Mouse (Mus musculus) forebrain, embryonic 13.5 days (tissue): ENCODE results near the gene Col8a2. TPM values are rescaled to one million over a fixed set of nuclear protein-coding genes. Genes with fewer than 3 reads are reported as not detected.

Experiments used
- ATAC-seq: fragments of 200-750 bp; cut with Nextera tagmentation; 2 replicates; pipeline ENCODE4 v1.8.0; 2017
- H3K27ac ChIP-seq: fragments of 300-500 bp; sonication (generic); 2 replicates; pipeline ENCODE4 v1.5.1; 2015; ENCODE audit warnings: inconsistent platforms, mild to moderate bottlenecking, moderate library complexity
- H3K27me3 ChIP-seq: fragments of 300-500 bp; sonication (generic); 2 replicates; pipeline ENCODE4 v1.6.1; 2015; ENCODE audit warnings: mild to moderate bottlenecking, inconsistent platforms
- H3K36me3 ChIP-seq: fragments of 300-500 bp; sonication (generic); 2 replicates; pipeline ENCODE4 v1.6.1; 2015; ENCODE audit warnings: mild to moderate bottlenecking, inconsistent platforms; ENCODE audit not compliant: poor library complexity, severe bottlenecking
- H3K4me1 ChIP-seq: fragments of 300-500 bp; sonication (generic); 2 replicates; pipeline ENCODE4 v1.6.1; 2015; ENCODE audit warnings: inconsistent platforms
- H3K4me2 ChIP-seq: fragments of 300-500 bp; sonication (generic); 2 replicates; pipeline ENCODE4 v1.6.1; 2015; ENCODE audit warnings: inconsistent platforms, mild to moderate bottlenecking, moderate library complexity
- H3K4me3 ChIP-seq: fragments of 300-500 bp; sonication (generic); 2 replicates; pipeline ENCODE4 v1.5.1; 2015; ENCODE audit warnings: mild to moderate bottlenecking, inconsistent platforms
- H3K9ac ChIP-seq: fragments of 300-500 bp; sonication (generic); 2 replicates; pipeline ENCODE4 v1.6.1; 2015; ENCODE audit warnings: mild to moderate bottlenecking, inconsistent platforms
- H3K9me3 ChIP-seq: fragments of 300-500 bp; sonication (generic); replicated peaks from 2 replicates; pipeline ENCODE4 v1.6.1; 2016; ENCODE audit warnings: inconsistent platforms
- WGBS: fragments of 180-500 bp; shearing (Covaris S2); methylation state at CpG from one replicate; pipeline ENCODE4 v1.1.7; 2015; 5-methylcytosine and 5-hydroxymethylcytosine counted together
- polyA plus RNA-seq: library from polyadenylated mRNA; unstranded; fragments of >200 nt; fragmentation: Nextera tagmentation; extraction: Ambion mirVana; gene quantifications from 2 replicates; pipeline ENCODE4 v1.2.1, GENCODE M21; 2015

Gene Col8a2
- polyA plus RNA-seq, 1 experiment from 2014 or later, result 0.96 TPM

- peak; percentile 10; the same call in 1 of the 2 replicates for ATAC-seq
- Histone ChIP-seq H3K27me3 (peaks cover 7% of the 10 kb centered on the region; the same call in 1 of the 2 replicates), H3K4me2 (peak overlapping the region; percentile 54), H3K27ac (no peak overlapping the region), H3K4me3 (peak overlapping the region; percentile 24), H3K36me3 (no peaks in the 10 kb centered on the region; the same call in 1 of the 2 replicates), H3K4me1 (peaks cover 4% of the 10 kb centered on the region), H3K9ac (peak overlapping the region; percentile 37; the same call in 1 of the 2 replicates), H3K9me3 (peaks cover 8% of the 10 kb centered on the region; the same call in 1 of the 2 replicates)
- WGBS, result 16% methylated on average over 20 of the region's 20 CpGs
Measured at GRCm38 (mm10) chr4:126309211-126309921, 22.8 kb downstream of the Col8a2 start.

DNA sequence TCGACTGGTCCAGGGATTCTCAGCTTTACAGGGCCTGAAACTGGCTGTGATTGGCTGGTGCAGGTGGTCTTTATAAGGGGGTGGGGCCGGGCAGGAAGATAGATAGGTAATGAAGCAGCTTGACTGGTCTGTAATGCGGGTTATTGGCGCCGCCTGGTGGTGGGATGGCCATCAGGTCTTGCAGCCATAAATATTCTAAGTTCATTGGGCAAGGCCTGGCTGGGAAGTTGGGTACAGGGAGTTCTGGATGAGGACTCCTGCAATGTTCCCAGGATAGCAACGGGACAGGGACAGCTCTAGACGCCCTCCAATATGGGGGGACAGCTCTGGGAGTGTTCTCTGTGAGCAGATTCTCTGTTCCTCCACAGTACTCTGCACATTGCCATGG, 23.3 kb downstream of the Col8a2 start:
- Histone ChIP-seq H3K36me3 (peaks cover 5% of the 10 kb centered on the region), H3K9me3 (peaks cover 8% of the 10 kb centered on the region; the same call in 1 of the 2 replicates), H3K4me2 (peak overlapping the region; percentile 54), H3K4me3 (peak overlapping the region; percentile 24), H3K27me3 (peaks cover 6% of the 10 kb centered on the region; the same call in 1 of the 2 replicates), H3K4me1 (peaks cover 4% of the 10 kb centered on the region), H3K9ac (0 out of 2 replicates have a peak overlapping the region, but pooled peaks have one; percentile 37), H3K27ac (no peak overlapping the region)
- 2% methylated on average over 7 of the region's 7 CpGs for WGBS
- peak; percentile 85 for ATAC-seq

DNA sequence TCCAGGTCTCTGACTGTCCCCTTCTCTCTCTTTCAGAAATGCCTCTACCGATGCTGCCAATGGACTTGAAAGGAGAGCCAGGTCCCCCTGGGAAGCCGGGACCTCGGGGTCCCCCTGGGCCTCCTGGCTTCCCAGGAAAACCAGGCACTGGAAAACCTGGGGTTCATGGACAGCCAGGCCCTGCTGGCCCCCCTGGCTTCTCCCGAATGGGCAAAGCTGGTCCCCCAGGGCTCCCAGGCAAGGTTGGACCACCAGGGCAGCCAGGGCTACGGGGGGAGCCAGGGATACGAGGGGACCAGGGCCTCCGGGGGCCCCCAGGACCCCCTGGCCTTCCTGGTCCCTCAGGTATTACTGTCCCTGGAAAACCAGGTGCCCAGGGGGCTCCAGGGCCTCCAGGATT, 23.8 kb downstream of the Col8a2 start:
- Histone ChIP-seq H3K27me3 (peaks cover 6% of the 10 kb centered on the region; the same call in 1 of the 2 replicates), H3K36me3 (peaks cover 10% of the 10 kb centered on the region), H3K27ac (no peak overlapping the region), H3K4me1 (peaks cover 4% of the 10 kb centered on the region), H3K9me3 (peaks cover 8% of the 10 kb centered on the region; the same call in 1 of the 2 replicates), H3K4me3 (no peak overlapping the region), H3K4me2 (no peak overlapping the region), H3K9ac (no peak overlapping the region)
- ATAC-seq, result peak; percentile 22; the same call in 1 of the 2 replicates
- WGBS, result 80% methylated on average over 7 of the region's 7 CpGs

GRCm38 (mm10) chr4:126311566-126312200, 25.1 kb downstream of the Col8a2 start:
- ATAC-seq, result no peak
- H3K9ac ChIP-seq, result no peak overlapping the region
- peaks cover 4% of the 10 kb centered on the region for H3K4me1 ChIP-seq
- 89% methylated on average over 16 of the region's 16 CpGs for WGBS
- peaks cover 23% of the 10 kb centered on the region for H3K36me3 ChIP-seq
- H3K27ac ChIP-seq, result no peak overlapping the region
- no peak overlapping the region for H3K4me3 ChIP-seq
- no peaks in the 10 kb centered on the region for H3K9me3 ChIP-seq
- H3K4me2 ChIP-seq, result no peak overlapping the region
- peaks cover 6% of the 10 kb centered on the region; the same call in 1 of the 2 replicates for H3K27me3 ChIP-seq

DNA sequence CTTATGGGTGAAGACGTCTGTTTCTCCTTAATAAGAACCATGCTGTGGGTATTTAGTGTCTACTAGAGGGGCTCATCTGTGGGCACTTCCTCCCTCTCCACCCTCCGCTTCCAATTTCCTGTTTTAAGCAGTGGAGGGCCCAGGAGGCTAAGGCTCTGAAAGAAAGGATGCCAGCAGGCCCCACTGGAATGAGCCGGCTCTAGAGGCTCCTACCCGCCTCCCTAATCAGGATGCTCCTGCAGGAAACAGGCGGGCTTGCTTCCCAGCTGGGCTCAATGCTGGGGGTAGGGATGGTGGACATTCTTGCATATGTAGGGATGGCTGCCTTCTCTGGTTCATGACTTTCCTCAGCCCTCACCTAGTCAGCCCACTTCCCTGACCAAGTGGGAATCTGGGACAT, 26.6 kb downstream of the Col8a2 start:
- Histone ChIP-seq H3K9me3 (no peaks in the 10 kb centered on the region), H3K36me3 (peaks cover 38% of the 10 kb centered on the region), H3K4me1 (peaks cover 4% of the 10 kb centered on the region), H3K9ac (no peak overlapping the region), H3K27me3 (peaks cover 6% of the 10 kb centered on the region; the same call in 1 of the 2 replicates), H3K4me2 (no peak overlapping the region), H3K4me3 (no peak overlapping the region), H3K27ac (no peak overlapping the region)
- no peak for ATAC-seq
- WGBS, result 35% methylated on average over 5 of the region's 5 CpGs

- Histone ChIP-seq H3K27me3 (no peaks in the 10 kb centered on the region), H3K9ac (no peak overlapping the region), H3K36me3 (peaks cover 48% of the 10 kb centered on the region), H3K4me2 (no peak overlapping the region), H3K4me1 (peaks cover 3% of the 10 kb centered on the region), H3K9me3 (no peaks in the 10 kb centered on the region), H3K27ac (peak overlapping the region; percentile 25; the same call in 1 of the 2 replicates), H3K4me3 (no peak overlapping the region)
- ATAC-seq, result no peak
- WGBS, result 56% methylated on average over 10 of the region's 10 CpGs
Measured at GRCm38 (mm10) chr4:126314393-126314792, 27.8 kb downstream of the Col8a2 start.

DNA sequence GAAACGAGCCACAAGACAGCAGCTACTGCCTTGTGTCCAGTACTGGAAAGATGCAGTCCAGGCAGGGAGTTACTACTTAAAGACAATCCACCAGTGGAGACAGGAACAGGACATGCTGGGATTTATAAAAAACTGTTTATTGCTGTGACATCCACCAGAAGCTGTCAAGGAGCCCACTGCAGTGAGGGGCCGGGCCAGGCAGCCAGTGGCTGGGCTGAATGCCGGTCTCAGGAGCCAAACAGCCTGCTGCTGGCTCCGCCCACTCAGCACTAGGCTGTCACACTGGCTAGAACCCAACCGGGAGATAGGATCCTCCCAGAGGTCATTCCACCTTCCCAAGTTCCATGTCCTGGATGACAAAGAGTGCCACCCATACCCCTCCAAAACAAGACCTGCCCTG, 29.3 kb downstream of the Col8a2 start:
- ATAC-seq, result no peak
- Histone ChIP-seq H3K9ac (no peak overlapping the region), H3K4me1 (peaks cover 14% of the 10 kb centered on the region), H3K36me3 (peaks cover 48% of the 10 kb centered on the region), H3K27ac (no peak overlapping the region), H3K4me3 (no peak overlapping the region), H3K9me3 (no peaks in the 10 kb centered on the region), H3K27me3 (no peaks in the 10 kb centered on the region), H3K4me2 (no peak overlapping the region)
- 50% methylated on average over 5 of the region's 5 CpGs for WGBS

- no peak overlapping the region for H3K27ac ChIP-seq
- no peak overlapping the region for H3K9ac ChIP-seq
Measured at GRCm38 (mm10) chr4:126316443-126317040, 29.9 kb downstream of the Col8a2 start.

DNA sequence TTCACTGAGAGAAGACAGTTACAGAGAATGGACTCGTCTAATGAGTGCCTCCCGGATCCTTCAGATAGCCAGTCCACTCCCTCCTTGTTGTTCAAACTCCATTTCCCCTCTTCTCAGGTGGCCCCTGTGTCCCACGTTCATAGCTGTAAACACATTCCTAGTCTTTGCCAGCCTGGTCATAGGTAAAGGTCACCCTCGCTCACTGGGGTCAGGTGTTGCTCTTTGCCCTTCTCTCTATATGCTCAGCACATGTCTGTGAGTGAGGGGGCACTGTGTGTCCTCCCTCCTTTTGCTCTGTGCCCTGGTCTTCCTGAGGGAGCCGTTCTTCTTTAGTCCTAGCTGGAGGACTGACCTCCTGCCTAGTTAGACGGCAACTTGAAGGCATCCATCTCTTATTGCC, 33.2 kb downstream of the Col8a2 start:
- H3K9me3 ChIP-seq, result no peaks in the 10 kb centered on the region
- no peak overlapping the region for H3K4me3 ChIP-seq
- no peak overlapping the region; the same call in 1 of the 2 replicates for H3K9ac ChIP-seq
- peaks cover 44% of the 10 kb centered on the region for H3K36me3 ChIP-seq
- no peak for ATAC-seq
- 93% methylated on average over 6 of the region's 6 CpGs for WGBS
- peaks cover 16% of the 10 kb centered on the region for H3K27me3 ChIP-seq
- H3K27ac ChIP-seq, result no peak overlapping the region
- peaks cover 22% of the 10 kb centered on the region for H3K4me1 ChIP-seq
- peak overlapping the region; percentile 90; the same call in 1 of the 2 replicates for H3K4me2 ChIP-seq

More at GRCm38 (mm10) chr4:126316443-126317040, 29.9 kb downstream of the Col8a2 start:
- H3K4me1 ChIP-seq, result peaks cover 16% of the 10 kb centered on the region
- H3K9me3 ChIP-seq, result no peaks in the 10 kb centered on the region
- H3K4me3 ChIP-seq, result no peak overlapping the region
- peaks cover 48% of the 10 kb centered on the region for H3K36me3 ChIP-seq
- no peak for ATAC-seq
- H3K27me3 ChIP-seq, result no peaks in the 10 kb centered on the region
- no peak overlapping the region for H3K4me2 ChIP-seq
- WGBS, result 93% methylated on average over 13 of the region's 13 CpGs

GRCm38 (mm10) chr4:126321111-126321853, 34.7 kb downstream of the Col8a2 start, which contains the start of gene Adprhl2:
Gene Adprhl2, minus strand, starts transcription at chr4:126321703.
- Histone ChIP-seq H3K9ac (peak within 1 kb of the TSS; percentile 89), H3K27me3 (peaks cover 26% of the 10 kb centered on the region), H3K4me3 (peak within 1 kb of the TSS; percentile 81), H3K9me3 (no peaks in the 10 kb centered on the region), H3K4me2 (peak within 1 kb of the TSS; percentile 90), H3K27ac (peak within 1 kb of the TSS; percentile 81), H3K36me3 (peaks cover 29% of the 10 kb centered on the region), H3K4me1 (peaks cover 31% of the 10 kb centered on the region)
- peak; percentile 88 for ATAC-seq
- under 1% methylated on average over 78 of the region's 80 CpGs for WGBS

DNA sequence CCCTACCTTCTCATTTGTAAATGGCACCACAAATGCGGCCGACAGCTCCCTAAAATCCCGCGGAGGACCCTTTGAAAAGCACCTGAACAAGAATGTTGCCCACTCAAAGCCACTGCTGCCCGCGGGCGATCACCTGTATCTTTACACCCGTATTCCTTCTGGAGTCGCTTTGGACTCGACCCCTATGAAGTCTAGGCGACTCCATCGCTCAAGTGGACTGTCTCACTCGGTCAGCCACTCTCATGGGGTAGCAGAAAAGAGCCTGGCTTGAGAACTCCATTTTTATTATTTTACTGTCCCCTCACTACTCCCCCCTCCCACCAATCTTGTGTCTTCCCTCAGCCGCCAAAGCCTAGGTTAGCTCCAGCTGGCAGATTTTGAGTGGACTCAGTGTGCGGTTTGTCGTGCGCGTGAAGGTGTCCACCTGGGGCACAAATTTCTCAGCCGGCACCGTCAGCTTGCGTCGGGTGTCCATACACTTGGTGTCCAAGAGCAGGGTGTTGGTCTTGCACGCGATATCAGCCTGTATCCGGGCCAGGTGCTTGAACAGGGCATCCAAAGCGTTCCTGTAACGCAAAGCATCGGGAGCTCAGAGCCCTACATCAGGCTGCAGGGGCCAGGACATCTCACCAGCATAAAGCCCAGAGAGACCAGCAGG, 35.4 kb downstream of the Col8a2 start:
- peak overlapping the region; percentile 89; the same call in 1 of the 2 replicates for H3K9ac ChIP-seq
- peaks cover 26% of the 10 kb centered on the region for H3K27me3 ChIP-seq
- peak overlapping the region; percentile 81 for H3K4me3 ChIP-seq
- H3K36me3 ChIP-seq, result peaks cover 22% of the 10 kb centered on the region
- peak overlapping the region; percentile 81; the same call in 1 of the 2 replicates for H3K27ac ChIP-seq
- peak overlapping the region; percentile 90 for H3K4me2 ChIP-seq
- no peaks in the 10 kb centered on the region for H3K9me3 ChIP-seq
- ATAC-seq, result peak; percentile 46
- WGBS, result 53% methylated on average over 28 of the region's 28 CpGs
- peaks cover 31% of the 10 kb centered on the region for H3K4me1 ChIP-seq
